Mouse (Mus musculus): ENCODE data around the gene Ly6f.

The Ly6f gene

GRCm38 (mm10) chr15:75320104-75320503 is 51.9 kb downstream of the Ly6f start:
- DNase-seq = no peak

Measured in kidney, postnatal 10 days (tissue).